In the genomic region with DNA sequence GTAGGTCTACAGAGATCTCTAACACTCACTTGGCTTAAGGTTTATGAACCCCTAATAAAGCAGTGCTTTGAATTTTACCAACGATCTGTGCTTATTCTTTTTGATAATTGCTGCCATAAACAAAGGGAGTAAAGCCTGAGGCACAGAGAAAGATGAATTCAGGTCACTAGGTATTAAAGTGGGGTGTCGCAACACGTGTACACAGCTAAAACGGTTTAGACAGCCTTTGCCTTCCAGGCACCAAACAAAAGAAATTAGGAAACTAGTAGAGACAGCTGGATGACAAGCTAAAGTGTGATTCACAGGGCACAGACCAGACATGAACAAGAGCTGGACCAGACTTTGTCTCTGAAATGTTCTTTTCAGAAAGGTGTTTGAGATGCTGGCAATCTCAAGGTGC, we compare ENCODE assay signal across 17 mouse cellular contexts.
DNase-seq lines count a peak whose midpoint lies in the region.
"Had no signal": no experiment of that assay in that cellular context is flagged by ENCODE, and none has a peak within 500 bp of the region (broad histone marks: within the 10 kb centered on the region; RNA-seq: fewer than 3 reads in every experiment).

No protein-coding gene starts in this region.

- peak; percentile 6 for DNase-seq in cerebellum, adult 9-11 months
- no peak for DNase-seq in cerebellum, adult 11 months
- DNase-seq in 3T3-L1 (ENCODE audit: low read depth, low spot score), result peak; percentile 21
- peak; percentile 6 for DNase-seq in brain, adult 2 months (ENCODE audit: low read depth, low spot score)
- peak; percentile 20 for DNase-seq in retina, adult 2 months (ENCODE audit: low read depth, low spot score)
- DNase-seq in kidney, adult 18-20 months, result no peak
- no peak for DNase-seq in embryo, embryonic 10.5 days (ENCODE audit: low spot score)
- DNase-seq in kidney, postnatal 10 days, result no peak
- DNase-seq: adrenal gland, adult 8-10 months; cerebellum, adult 11-12 months; cerebellum, adult 9-10 months; embryo, embryonic 11 days; forebrain, postnatal 0 days; gastrocnemius, adult 2 months; gastrocnemius, postnatal 25 days; heart, adult 11 months; heart, postnatal 14 days had no signal

Comparison
In these comparisons a context has a peak if more than half of its experiments do, and no peak if none do; other contexts are left out.
1. DNase-seq: peak in cerebellum, adult 9-11 months (single experiment), 3T3-L1 (single experiment), brain, adult 2 months (single experiment) and retina, adult 2 months (single experiment); none in cerebellum, adult 11 months (single experiment), kidney, adult 18-20 months (single experiment), embryo, embryonic 10.5 days (single experiment) and kidney, postnatal 10 days (single experiment).